Mouse (Mus musculus) regulatory T cell (primary cell): ENCODE measurements around the gene Kif22.

ENCODE experiments used
- in situ Hi-C: fragments of 300-600 bp; cut with MboI, MseI; formaldehyde crosslinking; loops from one replicate; pipeline ENCODE4 v1.15.1; 2025; ENCODE audit warnings: high pct_unique_total_duplicates

Gene Kif22

DNA sequence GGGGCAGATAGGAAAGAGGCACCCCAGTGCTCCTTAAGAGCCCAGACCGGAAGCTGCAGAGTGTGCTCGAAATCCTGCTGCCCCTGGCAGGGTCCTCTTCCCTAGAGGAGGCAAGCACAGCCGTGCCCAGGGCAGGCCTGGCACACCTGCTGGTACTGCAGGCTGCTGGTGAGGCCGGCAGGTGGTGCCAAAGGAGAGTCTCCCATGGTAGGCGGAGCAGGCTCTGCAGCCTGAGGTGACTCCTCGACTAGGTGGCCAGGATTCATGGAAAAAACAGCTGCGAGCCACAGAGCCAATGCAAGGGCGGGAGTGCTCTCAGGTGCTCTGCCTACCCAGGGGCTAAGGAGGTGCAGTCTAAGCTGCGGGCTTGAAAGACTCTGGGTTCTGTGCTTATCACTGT is 56.0 kb downstream of the Kif22 start:
- in situ Hi-C loops = no loop called here

DNA sequence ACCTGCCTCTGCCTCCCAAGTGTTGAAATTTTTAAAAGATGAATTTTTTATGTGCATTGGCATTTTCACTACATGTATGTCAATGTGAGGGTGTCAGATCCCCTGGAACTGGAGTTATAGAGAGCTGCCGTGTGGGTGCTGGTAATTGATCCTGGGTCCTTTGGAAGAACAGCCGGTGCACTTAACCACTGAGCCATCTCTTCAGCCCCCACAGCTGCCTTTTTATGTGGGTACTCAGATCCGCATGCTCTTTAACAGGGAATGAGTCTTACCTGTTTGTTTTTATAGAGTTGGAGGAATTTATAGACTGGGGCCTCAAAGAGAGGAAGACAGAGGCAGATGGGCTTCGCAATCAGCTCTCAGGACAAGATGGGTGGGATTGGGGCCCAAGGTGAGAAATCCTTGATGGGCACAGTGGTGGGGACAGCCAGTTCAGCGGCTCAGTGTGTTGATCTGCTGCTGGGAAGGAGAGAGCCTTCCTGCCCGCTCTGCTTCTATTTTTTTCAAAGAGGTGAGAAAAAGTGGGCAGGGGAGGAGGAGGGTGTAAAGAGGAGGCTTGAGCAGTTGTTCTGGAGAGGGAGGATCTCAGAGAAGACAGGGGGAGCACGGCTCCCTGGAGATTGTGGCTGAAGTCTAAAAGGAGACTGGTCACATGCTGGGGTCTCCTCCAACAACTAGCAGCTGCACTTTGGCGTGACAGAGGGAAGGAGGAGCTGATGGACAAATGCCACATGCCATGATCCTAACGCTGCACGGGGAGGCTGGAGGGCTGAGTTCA is 57.4 kb downstream of the Kif22 start:
- in situ Hi-C loops = no loop called here

DNA sequence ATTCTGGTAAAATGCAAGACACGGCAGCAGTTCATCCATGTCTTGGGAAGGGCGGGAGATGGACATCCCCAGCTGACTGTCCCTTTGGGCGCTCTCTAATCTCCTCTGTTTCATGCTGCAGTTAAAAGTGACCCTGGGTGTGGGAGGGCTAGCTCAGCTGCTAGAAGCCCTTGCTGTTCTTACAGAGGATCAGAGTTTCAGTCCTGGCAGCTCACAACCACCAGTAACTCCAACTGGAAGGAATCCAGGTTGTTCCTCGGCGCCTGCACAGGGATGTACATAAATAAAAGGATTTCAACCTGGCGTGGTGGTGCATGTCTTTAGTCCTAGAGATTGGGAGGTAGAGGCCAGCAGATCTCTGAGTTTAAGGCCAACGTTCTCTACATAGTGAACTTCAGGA is 59.2 kb downstream of the Kif22 start:
- in situ Hi-C loops = no loop called here

DNA sequence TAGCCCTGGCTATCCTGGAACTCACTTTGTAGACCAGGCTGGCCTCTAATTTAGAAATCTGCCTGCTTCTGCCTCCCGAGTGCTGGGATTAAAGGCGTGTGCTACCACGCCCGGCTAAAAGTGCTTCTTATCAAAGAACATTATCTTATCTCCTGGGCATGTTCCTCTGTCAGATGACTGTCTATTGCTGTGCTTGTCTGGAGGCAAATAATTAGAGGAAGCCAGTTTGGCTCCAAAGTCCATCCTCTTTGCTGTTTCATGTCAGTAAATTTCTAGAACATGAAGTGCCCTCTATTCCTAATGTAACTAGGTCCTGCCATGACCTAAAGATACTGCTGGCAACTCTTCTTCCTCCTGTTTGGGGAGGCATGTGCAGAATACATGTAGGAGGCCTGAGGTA is 60.2 kb downstream of the Kif22 start:
- in situ Hi-C loops = no loop called here

DNA sequence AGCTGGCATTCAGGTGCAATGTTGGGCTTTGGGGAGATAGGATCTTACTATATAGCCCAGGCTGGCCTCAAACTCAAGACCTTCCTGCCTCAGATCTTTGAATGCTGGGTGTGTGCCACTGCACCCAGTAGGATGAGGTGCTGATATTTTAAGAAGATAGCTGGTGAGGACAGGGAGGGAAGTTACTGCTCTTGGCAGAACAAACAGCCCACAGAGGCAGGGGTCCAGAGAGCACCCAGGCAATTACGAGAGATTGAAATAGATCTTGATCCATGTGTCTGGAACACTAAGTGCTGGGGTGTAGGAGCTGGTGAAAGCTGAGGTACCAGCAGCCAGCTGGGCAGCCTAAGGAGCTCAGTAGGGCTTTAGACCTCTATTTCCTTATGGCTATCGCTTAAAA is 60.7 kb downstream of the Kif22 start:
- in situ Hi-C loops = no loop called here

DNA sequence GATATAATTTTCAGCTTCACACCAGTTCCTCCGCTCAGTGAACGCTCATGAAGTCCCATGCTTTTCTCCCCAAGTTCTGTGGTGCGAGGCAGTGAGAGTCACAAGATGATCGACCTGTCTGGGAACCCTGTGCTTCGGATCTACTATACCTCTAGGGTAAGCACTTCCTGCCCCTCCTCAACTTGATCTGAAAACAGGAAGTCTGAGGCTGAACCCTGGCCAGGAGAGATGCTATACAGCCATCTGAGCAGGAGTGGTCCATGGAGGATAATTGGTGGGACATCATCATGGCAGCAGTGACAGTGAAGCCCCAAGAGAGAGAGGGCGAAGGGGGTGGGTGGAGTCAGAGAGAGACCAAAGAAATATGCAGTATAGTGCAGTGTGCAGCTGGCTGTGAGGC is 63.4 kb downstream of the Kif22 start:
- in situ Hi-C loops = no loop called here
